Mouse (Mus musculus): ENCODE measurements around the gene AI413582. TPM values are rescaled to one million over a fixed set of nuclear protein-coding genes. Genes with fewer than 3 reads are reported as not detected.

AI413582 gene
- polyA plus RNA-seq, 1 experiment: 120 TPM

GRCm38 (mm10) chr17:27574470-27575115 lies 9.0 kb upstream of the AI413582 start:
- no peak overlapping the region for H3K4me3 ChIP-seq (ENCODE audit: control insufficient read depth, insufficient read depth, low read length)
- H3K27me3 ChIP-seq (ENCODE audit: control insufficient read depth, insufficient read depth, low read length): no peaks in the 10 kb centered on the region
- 94% methylated on average over 16 of the region's 16 CpGs for WGBS
- TF ChIP-seq POLR2A (IDR thresholded peaks at IDR 0.05; ENCODE audit: control insufficient read depth, extremely low read depth, insufficient read depth, low read length, poor library complexity) (no peak), CTCF (IDR thresholded peaks at IDR 0.05; ENCODE audit: borderline replicate concordance, control insufficient read depth, extremely low read depth, insufficient read depth, low read length, poor library complexity) (no peak)
- no peak overlapping the region for H3K27ac ChIP-seq (ENCODE audit: control insufficient read depth, insufficient read depth, low read length)
- no peak for DNase-seq
- H3K4me1 ChIP-seq (replicated peaks; ENCODE audit: control insufficient read depth, insufficient read depth, low read length): no peaks in the 10 kb centered on the region
- no peaks in the 10 kb centered on the region for H3K36me3 ChIP-seq (ENCODE audit: control insufficient read depth, insufficient read depth, low read length)

- Histone ChIP-seq H3K4me1 (replicated peaks; ENCODE audit: control insufficient read depth, insufficient read depth, low read length) (no peaks in the 10 kb centered on the region), H3K27me3 (ENCODE audit: control insufficient read depth, insufficient read depth, low read length) (no peaks in the 10 kb centered on the region), H3K27ac (ENCODE audit: control insufficient read depth, insufficient read depth, low read length) (no peak overlapping the region), H3K4me3 (ENCODE audit: control insufficient read depth, insufficient read depth, low read length) (no peak overlapping the region), H3K36me3 (ENCODE audit: control insufficient read depth, insufficient read depth, low read length) (no peaks in the 10 kb centered on the region)
- TF ChIP-seq CTCF (IDR thresholded peaks at IDR 0.05; ENCODE audit: borderline replicate concordance, control insufficient read depth, extremely low read depth, insufficient read depth, low read length, poor library complexity) (no peak), POLR2A (IDR thresholded peaks at IDR 0.05; ENCODE audit: control insufficient read depth, extremely low read depth, insufficient read depth, low read length, poor library complexity) (no peak)
- DNase-seq: no peak
- WGBS: 95% methylated on average over 10 of the region's 10 CpGs
Measured at GRCm38 (mm10) chr17:27573772-27574320, 8.3 kb upstream of the AI413582 start.

- peaks cover 6% of the 10 kb centered on the region for H3K4me1 ChIP-seq (replicated peaks; ENCODE audit: control insufficient read depth, insufficient read depth, low read length)
- H3K4me3 ChIP-seq (ENCODE audit: control insufficient read depth, insufficient read depth, low read length): no peak overlapping the region
- H3K27me3 ChIP-seq (ENCODE audit: control insufficient read depth, insufficient read depth, low read length): no peaks in the 10 kb centered on the region
- no peak overlapping the region for H3K27ac ChIP-seq (ENCODE audit: control insufficient read depth, insufficient read depth, low read length)
- no peaks in the 10 kb centered on the region for H3K36me3 ChIP-seq (ENCODE audit: control insufficient read depth, insufficient read depth, low read length)
- no peak for DNase-seq
- TF ChIP-seq POLR2A (IDR thresholded peaks at IDR 0.05; ENCODE audit: control insufficient read depth, extremely low read depth, insufficient read depth, low read length, poor library complexity) (no peak), CTCF (IDR thresholded peaks at IDR 0.05; ENCODE audit: borderline replicate concordance, control insufficient read depth, extremely low read depth, insufficient read depth, low read length, poor library complexity) (no peak)
- WGBS: 86% methylated on average over 8 of the region's 8 CpGs
Measured at GRCm38 (mm10) chr17:27571315-27571714, 5.8 kb upstream of the AI413582 start.

- Histone ChIP-seq H3K27ac (ENCODE audit: control insufficient read depth, insufficient read depth, low read length) (no peak overlapping the region), H3K36me3 (ENCODE audit: control insufficient read depth, insufficient read depth, low read length) (no peaks in the 10 kb centered on the region), H3K4me1 (replicated peaks; ENCODE audit: control insufficient read depth, insufficient read depth, low read length) (peaks cover 27% of the 10 kb centered on the region), H3K27me3 (ENCODE audit: control insufficient read depth, insufficient read depth, low read length) (no peaks in the 10 kb centered on the region), H3K4me3 (ENCODE audit: control insufficient read depth, insufficient read depth, low read length) (no peak overlapping the region)
- no peak for DNase-seq
- no peak for TF ChIP-seq CTCF (IDR thresholded peaks at IDR 0.05; ENCODE audit: borderline replicate concordance, control insufficient read depth, extremely low read depth, insufficient read depth, low read length, poor library complexity)
- no peak for TF ChIP-seq POLR2A (IDR thresholded peaks at IDR 0.05; ENCODE audit: control insufficient read depth, extremely low read depth, insufficient read depth, low read length, poor library complexity)
- WGBS: 96% methylated on average over 5 of the region's 5 CpGs
Measured at GRCm38 (mm10) chr17:27568228-27568627, 2.7 kb upstream of the AI413582 start.

- Histone ChIP-seq H3K27me3 (ENCODE audit: control insufficient read depth, insufficient read depth, low read length) (no peaks in the 10 kb centered on the region), H3K4me3 (ENCODE audit: control insufficient read depth, insufficient read depth, low read length) (peak overlapping the region; percentile 48), H3K4me1 (replicated peaks; ENCODE audit: control insufficient read depth, insufficient read depth, low read length) (peaks cover 35% of the 10 kb centered on the region), H3K27ac (ENCODE audit: control insufficient read depth, insufficient read depth, low read length) (no peak overlapping the region), H3K36me3 (ENCODE audit: control insufficient read depth, insufficient read depth, low read length) (peaks cover 11% of the 10 kb centered on the region)
- no peak for TF ChIP-seq CTCF (IDR thresholded peaks at IDR 0.05; ENCODE audit: borderline replicate concordance, control insufficient read depth, extremely low read depth, insufficient read depth, low read length, poor library complexity)
- no peak for TF ChIP-seq POLR2A (IDR thresholded peaks at IDR 0.05; ENCODE audit: control insufficient read depth, extremely low read depth, insufficient read depth, low read length, poor library complexity)
- no peak for DNase-seq
- WGBS: 2% methylated on average over 13 of the region's 13 CpGs
Measured at GRCm38 (mm10) chr17:27565942-27566267, 349 bp upstream of the AI413582 start.

GRCm38 (mm10) chr17:27564391-27565162 lies 979 bp downstream of the AI413582 start:
- H3K27ac ChIP-seq (ENCODE audit: control insufficient read depth, insufficient read depth, low read length): no peak overlapping the region; the same call in 1 of the 2 replicates
- WGBS: 23% methylated on average over 20 of the region's 20 CpGs
- no peaks in the 10 kb centered on the region for H3K27me3 ChIP-seq (ENCODE audit: control insufficient read depth, insufficient read depth, low read length)
- H3K4me1 ChIP-seq (replicated peaks; ENCODE audit: control insufficient read depth, insufficient read depth, low read length): peaks cover 40% of the 10 kb centered on the region
- TF ChIP-seq CTCF (IDR thresholded peaks at IDR 0.05; ENCODE audit: borderline replicate concordance, control insufficient read depth, extremely low read depth, insufficient read depth, low read length, poor library complexity) (no peak), POLR2A (IDR thresholded peaks at IDR 0.05; ENCODE audit: control insufficient read depth, extremely low read depth, insufficient read depth, low read length, poor library complexity) (no peak)
- H3K4me3 ChIP-seq (ENCODE audit: control insufficient read depth, insufficient read depth, low read length): peak overlapping the region; percentile 58
- peak; percentile 38 for DNase-seq
- H3K36me3 ChIP-seq (ENCODE audit: control insufficient read depth, insufficient read depth, low read length): peaks cover 15% of the 10 kb centered on the region
